Mouse (Mus musculus): ENCODE measurements at regions not wholly inside any gene's neighbourhood (a gene's known extent, or its start where the extent isn't known, plus 50 kb on each side); places are given as distances from the start of the nearest gene placed in this dataset.

GRCm38 (mm10) chr3:36360933-36361332, 114.8 kb downstream of the Anxa5 start:
- no peak for TF ChIP-seq CTCF (IDR thresholded peaks at IDR 0.05; ENCODE audit: low read depth, low read length)
- TF ChIP-seq POLR2AphosphoS5 (IDR thresholded peaks at IDR 0.05; ENCODE audit: insufficient replicate concordance, low read depth, low read length): no peak
- TF ChIP-seq GATA2 (IDR thresholded peaks at IDR 0.05; ENCODE audit: borderline replicate concordance, low read depth, low read length): no peak
- no peak for TF ChIP-seq GATA1 (IDR thresholded peaks at IDR 0.05; ENCODE audit: borderline replicate concordance, low read length)

Measured in G1E (cell line).